Mouse (Mus musculus) heart, embryonic 12.5 days (tissue): ENCODE results near the gene Dalrd3. TPM values are rescaled to one million over a fixed set of nuclear protein-coding genes. Genes with fewer than 3 reads are reported as not detected.

ENCODE experiments used
- ATAC-seq: fragments of 200-750 bp; cut with Nextera tagmentation; 2 replicates; pipeline ENCODE4 v1.8.0; 2017; ENCODE audit warnings: moderate TSS enrichment, moderate library complexity; ENCODE audit not compliant: insufficient number of reproducible peaks, low FRiP score
- H3K27ac ChIP-seq: fragments of 300-500 bp; sonication (generic); 2 replicates; pipeline ENCODE4 v1.5.1; 2016; ENCODE audit warnings: mild to moderate bottlenecking, moderate library complexity; ENCODE audit not compliant: poor library complexity, severe bottlenecking
- H3K27me3 ChIP-seq: fragments of 300-500 bp; sonication (generic); replicated peaks from 2 replicates; pipeline ENCODE4 v1.6.1; 2016; ENCODE audit warnings: mild to moderate bottlenecking, moderate library complexity
- H3K36me3 ChIP-seq: fragments of 300-500 bp; sonication (generic); 2 replicates; pipeline ENCODE4 v1.6.1; 2016; ENCODE audit warnings: mild to moderate bottlenecking, moderate library complexity
- H3K4me1 ChIP-seq: fragments of 300-500 bp; sonication (generic); replicated peaks from 2 replicates; pipeline ENCODE4 v1.6.1; 2016; ENCODE audit warnings: mild to moderate bottlenecking
- H3K4me2 ChIP-seq: fragments of 300-500 bp; sonication (generic); 2 replicates; pipeline ENCODE4 v1.6.1; 2016; ENCODE audit warnings: mild to moderate bottlenecking, moderate library complexity
- H3K4me3 ChIP-seq: fragments of 300-500 bp; sonication (generic); 2 replicates; pipeline ENCODE4 v1.5.1; 2016; ENCODE audit warnings: mild to moderate bottlenecking
- H3K9ac ChIP-seq: fragments of 300-500 bp; sonication (generic); 2 replicates; pipeline ENCODE4 v1.6.1; 2016; ENCODE audit warnings: mild to moderate bottlenecking, moderate library complexity
- H3K9me3 ChIP-seq: fragments of 300-500 bp; sonication (generic); replicated peaks from 2 replicates; pipeline ENCODE4 v1.6.1; 2016; ENCODE audit warnings: mild to moderate bottlenecking, moderate library complexity
- WGBS: fragments of 180-500 bp; shearing (Covaris S2); methylation state at CpG from one replicate; pipeline ENCODE4 v1.1.7; 2016; 5-methylcytosine and 5-hydroxymethylcytosine counted together
- polyA plus RNA-seq: library from polyadenylated mRNA; unstranded; fragments of >200 nt; fragmentation: Nextera tagmentation; extraction: Ambion mirVana; gene quantifications from 2 replicates; pipeline ENCODE4 v1.2.1, GENCODE M21; 2016

Gene Dalrd3
- polyA plus RNA-seq = 89.4 and 91.4 TPM in 2 replicates

GRCm38 (mm10) chr9:108569381-108570206, at the start of gene Dalrd3:
TSS of gene Dalrd3 (plus strand) at chr9:108569886.
- peak; percentile 67 for ATAC-seq
- 7% methylated on average over 42 of the region's 42 CpGs for WGBS
- Histone ChIP-seq H3K4me2 (peak within 1 kb of the TSS; percentile 98), H3K9me3 (no peaks in the 10 kb centered on the region), H3K36me3 (peaks cover 45% of the 10 kb centered on the region), H3K27me3 (no peaks in the 10 kb centered on the region), H3K9ac (peak within 1 kb of the TSS; percentile 88), H3K4me3 (peak within 1 kb of the TSS; percentile 78), H3K27ac (peak within 1 kb of the TSS; percentile 37; the same call in 1 of the 2 replicates), H3K4me1 (peaks cover 44% of the 10 kb centered on the region)

- Histone ChIP-seq H3K36me3 (peaks cover 15% of the 10 kb centered on the region), H3K4me3 (no peak overlapping the region), H3K4me2 (no peak overlapping the region), H3K27ac (no peak overlapping the region), H3K9me3 (no peaks in the 10 kb centered on the region), H3K4me1 (peaks cover 20% of the 10 kb centered on the region), H3K27me3 (no peaks in the 10 kb centered on the region), H3K9ac (no peak overlapping the region)
- WGBS = 78% methylated on average over 2 of the region's 2 CpGs
- no peak for ATAC-seq
Measured at GRCm38 (mm10) chr9:108521604-108522003, 48.1 kb upstream of the Dalrd3 start.

- 96% methylated on average over 4 of the region's 4 CpGs for WGBS
- H3K4me3 ChIP-seq = no peak overlapping the region
- H3K4me1 ChIP-seq = peaks cover 20% of the 10 kb centered on the region
- no peak for ATAC-seq
- H3K27me3 ChIP-seq = no peaks in the 10 kb centered on the region
- peaks cover 21% of the 10 kb centered on the region for H3K36me3 ChIP-seq
- H3K9ac ChIP-seq = no peak overlapping the region
- H3K9me3 ChIP-seq = no peaks in the 10 kb centered on the region
- H3K4me2 ChIP-seq = no peak overlapping the region
- H3K27ac ChIP-seq = no peak overlapping the region
Measured at GRCm38 (mm10) chr9:108523341-108523740, 46.3 kb upstream of the Dalrd3 start.

- H3K4me2 ChIP-seq = no peak overlapping the region
- no peak overlapping the region for H3K9ac ChIP-seq
- no peaks in the 10 kb centered on the region for H3K27me3 ChIP-seq
- peaks cover 34% of the 10 kb centered on the region for H3K36me3 ChIP-seq
- no peaks in the 10 kb centered on the region for H3K9me3 ChIP-seq
- 0 out of 2 replicates have a peak, but pooled peaks cover 6% of the 10 kb centered on the region for H3K4me1 ChIP-seq
- no peak for ATAC-seq
- H3K4me3 ChIP-seq = no peak overlapping the region
- H3K27ac ChIP-seq = no peak overlapping the region
- 85% methylated on average over 3 of the region's 3 CpGs for WGBS
Measured at GRCm38 (mm10) chr9:108525400-108525799, 44.3 kb upstream of the Dalrd3 start.

- ATAC-seq = no peak
- no peak overlapping the region for H3K9ac ChIP-seq
- no peak overlapping the region for H3K4me2 ChIP-seq
- H3K4me1 ChIP-seq = no peaks in the 10 kb centered on the region
- no peaks in the 10 kb centered on the region for H3K27me3 ChIP-seq
- no peak overlapping the region for H3K4me3 ChIP-seq
- H3K36me3 ChIP-seq = peaks cover 77% of the 10 kb centered on the region
- no peaks in the 10 kb centered on the region for H3K9me3 ChIP-seq
- no peak overlapping the region for H3K27ac ChIP-seq
- WGBS = 97% methylated on average over 1 of the region's 1 CpGs
Measured at GRCm38 (mm10) chr9:108530954-108531353, 38.7 kb upstream of the Dalrd3 start.

DNA sequence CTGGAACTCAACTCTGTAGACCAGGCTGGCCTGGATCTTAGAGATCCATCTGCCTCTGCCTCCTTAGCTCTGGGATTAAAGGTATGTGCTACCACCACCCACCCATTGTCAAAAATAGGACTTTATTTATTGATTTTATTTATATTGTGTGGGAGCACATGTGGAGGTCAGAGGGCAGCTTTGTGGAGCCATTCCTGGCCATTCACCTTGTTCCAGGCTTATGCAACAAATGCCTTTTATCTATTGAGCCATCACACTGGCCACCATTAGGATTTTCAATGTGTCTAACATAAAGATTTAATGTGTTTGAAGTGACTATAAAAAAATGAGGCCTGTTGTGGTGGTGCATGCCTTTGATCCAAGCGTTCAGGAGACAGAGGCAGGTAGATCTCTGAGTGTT, 38.2 kb upstream of the Dalrd3 start:
- H3K4me2 ChIP-seq = no peak overlapping the region
- no peak overlapping the region for H3K27ac ChIP-seq
- 95% methylated on average over 1 of the region's 1 CpGs for WGBS
- no peak for ATAC-seq
- no peaks in the 10 kb centered on the region for H3K9me3 ChIP-seq
- H3K4me3 ChIP-seq = no peak overlapping the region
- no peaks in the 10 kb centered on the region for H3K4me1 ChIP-seq
- peaks cover 83% of the 10 kb centered on the region for H3K36me3 ChIP-seq
- no peaks in the 10 kb centered on the region for H3K27me3 ChIP-seq
- no peak overlapping the region for H3K9ac ChIP-seq

DNA sequence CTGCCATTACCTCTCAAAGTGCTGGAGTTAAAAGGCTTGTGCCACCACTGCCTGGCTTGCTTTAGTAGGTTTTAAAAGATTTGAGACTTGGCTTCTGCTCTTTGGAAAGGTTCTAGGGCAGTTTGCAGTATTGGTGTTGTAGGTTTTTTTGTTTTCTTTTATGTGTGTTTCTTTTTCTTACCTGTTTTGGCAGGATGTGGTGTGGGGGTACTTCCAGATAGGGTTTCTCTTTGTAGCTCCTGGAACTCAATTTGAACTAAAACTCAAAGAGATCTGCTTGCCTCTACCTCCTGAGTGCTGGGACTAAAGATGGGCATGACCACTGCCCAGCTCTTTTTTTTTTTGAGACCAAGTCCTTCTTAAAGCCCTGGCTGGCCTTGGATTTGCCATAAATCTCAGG, 28.8 kb upstream of the Dalrd3 start:
- peaks cover 89% of the 10 kb centered on the region for H3K36me3 ChIP-seq
- no peak overlapping the region for H3K4me3 ChIP-seq
- no peak for ATAC-seq
- H3K9ac ChIP-seq = no peak overlapping the region
- no peak overlapping the region for H3K27ac ChIP-seq
- no peaks in the 10 kb centered on the region for H3K4me1 ChIP-seq
- H3K27me3 ChIP-seq = no peaks in the 10 kb centered on the region
- H3K9me3 ChIP-seq = no peaks in the 10 kb centered on the region
- no peak overlapping the region for H3K4me2 ChIP-seq

DNA sequence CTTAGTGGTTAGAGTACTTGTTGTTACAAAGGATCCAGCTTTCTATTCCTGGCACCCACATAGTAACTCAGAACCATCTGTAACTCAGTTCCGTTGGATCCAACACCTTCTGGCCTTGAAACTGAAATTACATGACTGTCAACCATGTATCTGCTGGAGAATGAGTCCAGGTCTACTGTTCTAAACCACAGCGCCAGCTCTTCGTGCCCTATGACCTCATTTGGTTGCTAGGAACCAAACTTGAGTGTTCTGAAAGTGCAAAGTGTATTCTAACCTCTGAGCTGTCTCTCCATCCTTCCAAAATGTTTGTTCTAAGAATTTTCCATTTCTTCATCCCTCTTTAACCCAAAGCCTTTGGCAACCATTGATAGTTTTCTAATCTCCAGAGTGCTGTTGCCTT, 23.7 kb upstream of the Dalrd3 start:
- Histone ChIP-seq H3K36me3 (peaks cover 92% of the 10 kb centered on the region), H3K27ac (no peak overlapping the region), H3K4me2 (no peak overlapping the region), H3K4me3 (no peak overlapping the region), H3K4me1 (no peaks in the 10 kb centered on the region), H3K9ac (no peak overlapping the region), H3K27me3 (no peaks in the 10 kb centered on the region), H3K9me3 (no peaks in the 10 kb centered on the region)
- 91% methylated on average over 3 of the region's 3 CpGs for WGBS
- no peak for ATAC-seq

- H3K9ac ChIP-seq = no peak overlapping the region
- 91% methylated on average over 1 of the region's 1 CpGs for WGBS
- no peak for ATAC-seq
Measured at GRCm38 (mm10) chr9:108546875-108547274, 22.8 kb upstream of the Dalrd3 start.

DNA sequence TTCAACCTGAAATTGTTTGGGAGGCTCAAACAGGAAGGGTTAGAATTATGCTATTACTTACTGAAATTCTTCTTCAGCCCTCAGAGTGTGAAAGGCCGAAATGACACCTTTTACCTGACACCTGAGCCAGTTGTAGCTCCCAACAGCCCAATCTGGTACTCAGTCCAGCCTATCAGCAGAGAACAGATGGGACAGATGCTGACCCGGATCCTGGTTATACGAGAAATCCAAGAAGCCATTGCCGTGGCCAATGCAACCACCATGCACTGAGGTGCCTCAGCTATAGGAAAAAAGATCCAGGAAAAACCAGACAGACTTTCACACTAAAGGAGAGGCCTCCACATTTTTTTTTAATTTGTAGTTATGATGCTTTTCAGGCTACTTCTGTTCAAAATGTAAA, 10.5 kb upstream of the Dalrd3 start:
- WGBS = 83% methylated on average over 4 of the region's 4 CpGs
- no peak overlapping the region for H3K9ac ChIP-seq
- no peak overlapping the region for H3K4me2 ChIP-seq
- no peak for ATAC-seq
- no peaks in the 10 kb centered on the region for H3K9me3 ChIP-seq
- H3K36me3 ChIP-seq = peaks cover 78% of the 10 kb centered on the region
- H3K27me3 ChIP-seq = no peaks in the 10 kb centered on the region
- 0 out of 2 replicates have a peak overlapping the region, but pooled peaks have one; percentile 23 for H3K27ac ChIP-seq
- no peak overlapping the region for H3K4me3 ChIP-seq
- H3K4me1 ChIP-seq = peaks cover 10% of the 10 kb centered on the region

More at GRCm38 (mm10) chr9:108546875-108547274, 22.8 kb upstream of the Dalrd3 start:
- peaks cover 88% of the 10 kb centered on the region for H3K36me3 ChIP-seq
- no peak overlapping the region for H3K4me3 ChIP-seq
- H3K27ac ChIP-seq = no peak overlapping the region
- no peaks in the 10 kb centered on the region for H3K9me3 ChIP-seq
- no peak overlapping the region for H3K4me2 ChIP-seq
- 0 out of 2 replicates have a peak, but pooled peaks cover 2% of the 10 kb centered on the region for H3K4me1 ChIP-seq
- H3K27me3 ChIP-seq = no peaks in the 10 kb centered on the region

DNA sequence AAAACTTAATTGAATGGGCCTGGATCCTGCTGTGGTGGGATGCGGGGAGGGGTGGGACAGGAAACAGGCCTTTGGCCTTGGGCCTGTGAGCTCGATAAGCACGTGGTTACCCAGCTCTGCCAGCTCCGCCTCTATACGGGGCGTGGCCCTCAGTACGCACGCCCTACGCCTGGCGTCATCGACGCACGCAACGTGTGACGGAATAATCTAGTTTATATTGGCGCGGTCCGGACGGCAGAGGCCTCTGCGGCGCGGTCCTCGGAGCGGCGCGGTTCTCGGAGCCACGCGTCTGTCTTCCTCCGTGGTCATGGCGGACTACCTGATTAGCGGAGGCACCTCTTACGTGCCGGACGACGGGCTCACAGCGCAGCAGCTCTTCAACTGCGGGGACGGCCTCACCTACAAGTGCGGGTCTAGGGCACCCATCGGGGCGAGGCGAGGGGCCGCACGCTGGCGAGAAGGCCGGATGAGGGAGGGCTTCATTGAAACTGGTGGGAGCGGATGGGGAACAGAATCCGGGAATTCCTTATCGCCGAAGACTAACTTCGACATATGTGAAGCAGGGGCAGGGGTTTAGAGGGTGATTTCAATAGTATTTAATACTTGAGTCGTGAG, 9.4 kb upstream of the Dalrd3 start, which contains the start of gene Impdh2:
Gene Impdh2 (plus strand): TSS at position 60 of the 615 bp plus-strand sequence.
- peak; percentile 99 for ATAC-seq
- peak within 1 kb of the TSS; percentile 68 for H3K27ac ChIP-seq
- peak within 1 kb of the TSS; percentile 92 for H3K4me2 ChIP-seq
- under 1% methylated on average over 53 of the region's 53 CpGs for WGBS
- H3K36me3 ChIP-seq = peaks cover 83% of the 10 kb centered on the region
- no peaks in the 10 kb centered on the region for H3K27me3 ChIP-seq
- H3K4me1 ChIP-seq = peaks cover 10% of the 10 kb centered on the region
- no peaks in the 10 kb centered on the region for H3K9me3 ChIP-seq
- peak within 1 kb of the TSS; percentile 86 for H3K9ac ChIP-seq
- peak within 1 kb of the TSS; percentile 64 for H3K4me3 ChIP-seq
